Mouse (Mus musculus) liver, adult 2 months (tissue): ENCODE measurements around the gene Tacr3. TPM values are rescaled to one million over a fixed set of nuclear protein-coding genes. Genes with fewer than 3 reads are reported as not detected.

Source experiments
- DNase-seq: peaks from one replicate; pipeline ENCODE4 v3.0.0-alpha.2; 2011; ENCODE audit warnings: low read depth, low spot score; ENCODE audit errors: extremely low read depth
- H3K27ac ChIP-seq: fragments of 200-500 bp; replicated peaks from 2 replicates; pipeline ENCODE4 v1.5.1; 2012; ENCODE audit warnings: low read depth, mild to moderate bottlenecking, control low read depth, inconsistent platforms, low read length; ENCODE audit not compliant: insufficient read depth
- H3K27me3 ChIP-seq: fragments of 200-500 bp; 2 replicates; pipeline ENCODE4 v1.6.1; 2012; ENCODE audit warnings: mild to moderate bottlenecking, moderate library complexity, low read length, inconsistent platforms; ENCODE audit not compliant: control insufficient read depth, insufficient read depth
- H3K36me3 ChIP-seq: fragments of 200-500 bp; 2 replicates; pipeline ENCODE4 v1.6.1; 2012; ENCODE audit warnings: low read length, inconsistent platforms; ENCODE audit not compliant: control insufficient read depth, insufficient read depth
- H3K4me1 ChIP-seq: fragments of 200-500 bp; 2 replicates; pipeline ENCODE4 v1.6.1; 2011; ENCODE audit warnings: low read length; ENCODE audit not compliant: control insufficient read depth, insufficient read depth
- H3K4me3 ChIP-seq: fragments of 200-500 bp; 2 replicates; pipeline ENCODE4 v1.5.1; 2011; ENCODE audit warnings: low read depth, mild to moderate bottlenecking, control low read depth, low read length, moderate library complexity; ENCODE audit not compliant: insufficient read depth
- H3K79me2 ChIP-seq: fragments of 200-500 bp; 2 replicates; pipeline ENCODE4 v1.6.1; 2012; ENCODE audit warnings: inconsistent platforms, mild to moderate bottlenecking, low read length, moderate library complexity; ENCODE audit not compliant: control insufficient read depth, insufficient read depth
- H3K9ac ChIP-seq: fragments of 200-500 bp; 2 replicates; pipeline ENCODE4 v1.6.1; 2012; ENCODE audit warnings: low read depth, mild to moderate bottlenecking, control low read depth, inconsistent platforms, low read length
- CTCF ChIP-seq: fragments of 200-500 bp; IDR thresholded peaks from 2 replicates; pipeline ENCODE4 v1.5.1; 2011; ENCODE audit warnings: low read depth, low read length, control low read depth
- POLR2A ChIP-seq: fragments of 200-500 bp; IDR thresholded peaks from 2 replicates; pipeline ENCODE4 v1.6.1; 2011; ENCODE audit warnings: low read length, control low read depth; ENCODE audit not compliant: insufficient read depth; ENCODE audit errors: extremely low read depth
- WGBS: fragments of 180-500 bp; shearing (Covaris S2); methylation state at CpG from one replicate; pipeline ENCODE4 v1.1.7; 2018; 5-methylcytosine and 5-hydroxymethylcytosine counted together
- polyA plus RNA-seq: library from polyadenylated mRNA; depleted of rRNA; stranded (reverse); fragments of >200 nt; gene quantifications from 2 replicates; pipeline ENCODE4 v1.2.3, GENCODE M21; 2012
- total RNA-seq: library from RNA; depleted of rRNA; stranded (reverse); fragments of >200 nt; gene quantifications from 2 replicates; pipeline ENCODE4 v1.2.3, GENCODE M21; 2014

Gene Tacr3
- total and polyA plus RNA-seq, 2 experiments, result not detected

GRCm38 (mm10) chr3:134908890-134909289 is 80.1 kb downstream of the Tacr3 start:
- Histone ChIP-seq H3K9ac (no peak overlapping the region), H3K4me1 (no peaks in the 10 kb centered on the region), H3K4me3 (no peak overlapping the region), H3K27ac (no peak overlapping the region), H3K27me3 (no peaks in the 10 kb centered on the region), H3K79me2 (no peaks in the 10 kb centered on the region), H3K36me3 (no peaks in the 10 kb centered on the region)
- no peak for DNase-seq
- 66% methylated on average over 3 of the region's 3 CpGs for WGBS
- no peak for TF ChIP-seq POLR2A
- TF ChIP-seq CTCF, result no peak

GRCm38 (mm10) chr3:134934703-134935102 is 105.9 kb downstream of the Tacr3 start:
- WGBS, result 85% methylated on average over 1 of the region's 1 CpGs
- Histone ChIP-seq H3K27me3 (no peaks in the 10 kb centered on the region), H3K4me1 (no peaks in the 10 kb centered on the region), H3K36me3 (no peaks in the 10 kb centered on the region), H3K4me3 (no peak overlapping the region), H3K9ac (no peak overlapping the region), H3K79me2 (no peaks in the 10 kb centered on the region), H3K27ac (no peak overlapping the region)
- DNase-seq, result no peak
- TF ChIP-seq POLR2A (no peak), CTCF (no peak)

- H3K27ac ChIP-seq, result no peak overlapping the region
- 85% methylated on average over 4 of the region's 4 CpGs for WGBS
Measured at GRCm38 (mm10) chr3:134935461-134935860, 106.7 kb downstream of the Tacr3 start.

GRCm38 (mm10) chr3:134963461-134963860 is 134.7 kb downstream of the Tacr3 start:
- DNase-seq, result no peak
- H3K79me2 ChIP-seq, result no peaks in the 10 kb centered on the region
- no peaks in the 10 kb centered on the region for H3K4me1 ChIP-seq
- no peak overlapping the region for H3K4me3 ChIP-seq
- no peaks in the 10 kb centered on the region for H3K36me3 ChIP-seq
- TF ChIP-seq POLR2A (no peak), CTCF (no peak)
- no peaks in the 10 kb centered on the region for H3K27me3 ChIP-seq
- WGBS, result 62% methylated on average over 6 of the region's 6 CpGs
- H3K9ac ChIP-seq, result no peak overlapping the region
- no peak overlapping the region for H3K27ac ChIP-seq

More at GRCm38 (mm10) chr3:134935461-134935860, 106.7 kb downstream of the Tacr3 start:
- DNase-seq, result no peak
- Histone ChIP-seq H3K9ac (no peak overlapping the region), H3K4me3 (no peak overlapping the region), H3K4me1 (no peaks in the 10 kb centered on the region), H3K27me3 (no peaks in the 10 kb centered on the region), H3K36me3 (no peaks in the 10 kb centered on the region), H3K79me2 (no peaks in the 10 kb centered on the region)
- TF ChIP-seq POLR2A, result no peak
- TF ChIP-seq CTCF, result no peak

GRCm38 (mm10) chr3:134978902-134979301 is 150.1 kb downstream of the Tacr3 start:
- Histone ChIP-seq H3K9ac (no peak overlapping the region), H3K27me3 (no peaks in the 10 kb centered on the region), H3K79me2 (no peaks in the 10 kb centered on the region), H3K27ac (no peak overlapping the region), H3K4me1 (no peaks in the 10 kb centered on the region), H3K4me3 (no peak overlapping the region), H3K36me3 (no peaks in the 10 kb centered on the region)
- DNase-seq, result no peak
- TF ChIP-seq POLR2A, result no peak
- no peak for TF ChIP-seq CTCF
- 58% methylated on average over 3 of the region's 3 CpGs for WGBS

GRCm38 (mm10) chr3:134980140-134980539 is 151.3 kb downstream of the Tacr3 start:
- no peak for TF ChIP-seq POLR2A
- no peaks in the 10 kb centered on the region for H3K4me1 ChIP-seq

More at GRCm38 (mm10) chr3:134980140-134980539, 151.3 kb downstream of the Tacr3 start:
- H3K9ac ChIP-seq, result no peak overlapping the region
- no peaks in the 10 kb centered on the region for H3K36me3 ChIP-seq
- H3K4me3 ChIP-seq, result no peak overlapping the region
- no peak overlapping the region for H3K27ac ChIP-seq
- no peak for DNase-seq
- 80% methylated on average over 3 of the region's 3 CpGs for WGBS
- no peaks in the 10 kb centered on the region for H3K79me2 ChIP-seq
- H3K27me3 ChIP-seq, result no peaks in the 10 kb centered on the region
